Mouse (Mus musculus): ENCODE data around the gene Bin2. TPM values are rescaled to one million over a fixed set of nuclear protein-coding genes. Genes with fewer than 3 reads are reported as not detected.

The Bin2 gene
- polyA plus RNA-seq, 1 experiment, result 101 TPM

- no peak for DNase-seq (ENCODE audit: low read depth in 1 of 2, low spot score in 2 of 2)
- peaks cover 31% of the 10 kb centered on the region for H3K36me3 ChIP-seq (ENCODE audit: control insufficient read depth, insufficient read depth, low read length)
- no peaks in the 10 kb centered on the region for H3K27me3 ChIP-seq (ENCODE audit: control insufficient read depth, insufficient read depth, low read length)
Observed at GRCm38 (mm10) chr15:100660805-100661204, 8.5 kb downstream of the Bin2 start.

GRCm38 (mm10) chr15:100660306-100660705 lies 9.0 kb downstream of the Bin2 start:
- Histone ChIP-seq H3K27me3 (ENCODE audit: control insufficient read depth, insufficient read depth, low read length) (no peaks in the 10 kb centered on the region), H3K27ac (ENCODE audit: insufficient read depth, low read length) (no peak overlapping the region), H3K36me3 (ENCODE audit: control insufficient read depth, insufficient read depth, low read length) (peaks cover 31% of the 10 kb centered on the region), H3K4me3 (ENCODE audit: extremely low read depth, insufficient read depth, insufficient read length) (no peak overlapping the region), H3K4me1 (ENCODE audit: control insufficient read depth, insufficient read depth, insufficient read length) (peaks cover 14% of the 10 kb centered on the region; the same call in 1 of the 2 replicates)
- no peak for DNase-seq (ENCODE audit: low read depth in 1 of 2, low spot score in 2 of 2)
- 84% methylated on average over 9 of the region's 9 CpGs for WGBS
- TF ChIP-seq CTCF (IDR thresholded peaks at IDR 0.05; ENCODE audit: extremely low read depth, insufficient read depth, insufficient read length, insufficient replicate concordance) (no peak), POLR2A (IDR thresholded peaks at IDR 0.05; ENCODE audit: low read depth, low read length) (no peak)

More at GRCm38 (mm10) chr15:100660805-100661204, 8.5 kb downstream of the Bin2 start:
- H3K4me1 ChIP-seq (ENCODE audit: control insufficient read depth, insufficient read depth, insufficient read length), result peaks cover 17% of the 10 kb centered on the region; the same call in 1 of the 2 replicates
- TF ChIP-seq POLR2A (IDR thresholded peaks at IDR 0.05; ENCODE audit: low read depth, low read length) (no peak), CTCF (IDR thresholded peaks at IDR 0.05; ENCODE audit: extremely low read depth, insufficient read depth, insufficient read length, insufficient replicate concordance) (no peak)
- H3K27ac ChIP-seq (ENCODE audit: insufficient read depth, low read length), result no peak overlapping the region
- no peak overlapping the region for H3K4me3 ChIP-seq (ENCODE audit: extremely low read depth, insufficient read depth, insufficient read length)
- 90% methylated on average over 5 of the region's 5 CpGs for WGBS

- Histone ChIP-seq H3K4me3 (ENCODE audit: extremely low read depth, insufficient read depth, insufficient read length) (no peak overlapping the region), H3K27me3 (ENCODE audit: control insufficient read depth, insufficient read depth, low read length) (no peaks in the 10 kb centered on the region), H3K36me3 (ENCODE audit: control insufficient read depth, insufficient read depth, low read length) (peaks cover 46% of the 10 kb centered on the region), H3K27ac (ENCODE audit: insufficient read depth, low read length) (no peak overlapping the region), H3K4me1 (ENCODE audit: control insufficient read depth, insufficient read depth, insufficient read length) (no peaks in the 10 kb centered on the region)
- TF ChIP-seq POLR2A (IDR thresholded peaks at IDR 0.05; ENCODE audit: low read depth, low read length), result no peak
- TF ChIP-seq CTCF (IDR thresholded peaks at IDR 0.05; ENCODE audit: extremely low read depth, insufficient read depth, insufficient read length, insufficient replicate concordance), result no peak
- WGBS, result 90% methylated on average over 5 of the region's 5 CpGs
- no peak for DNase-seq (ENCODE audit: low read depth in 1 of 2, low spot score in 2 of 2)
Observed at GRCm38 (mm10) chr15:100655201-100655600, 14.2 kb downstream of the Bin2 start.

GRCm38 (mm10) chr15:100654271-100654670 lies 15.1 kb downstream of the Bin2 start:
- DNase-seq (ENCODE audit: low read depth in 1 of 2, low spot score in 2 of 2), result no peak
- no peaks in the 10 kb centered on the region for H3K27me3 ChIP-seq (ENCODE audit: control insufficient read depth, insufficient read depth, low read length)
- TF ChIP-seq CTCF (IDR thresholded peaks at IDR 0.05; ENCODE audit: extremely low read depth, insufficient read depth, insufficient read length, insufficient replicate concordance), result no peak
- TF ChIP-seq POLR2A (IDR thresholded peaks at IDR 0.05; ENCODE audit: low read depth, low read length), result no peak
- no peak overlapping the region for H3K27ac ChIP-seq (ENCODE audit: insufficient read depth, low read length)
- H3K36me3 ChIP-seq (ENCODE audit: control insufficient read depth, insufficient read depth, low read length), result peaks cover 46% of the 10 kb centered on the region
- WGBS, result 91% methylated on average over 1 of the region's 1 CpGs
- no peak overlapping the region for H3K4me3 ChIP-seq (ENCODE audit: extremely low read depth, insufficient read depth, insufficient read length)
- no peaks in the 10 kb centered on the region for H3K4me1 ChIP-seq (ENCODE audit: control insufficient read depth, insufficient read depth, insufficient read length)

GRCm38 (mm10) chr15:100651610-100652009 lies 17.7 kb downstream of the Bin2 start:
- H3K4me1 ChIP-seq (ENCODE audit: control insufficient read depth, insufficient read depth, insufficient read length), result no peaks in the 10 kb centered on the region
- 80% methylated on average over 9 of the region's 9 CpGs for WGBS
- H3K4me3 ChIP-seq (ENCODE audit: extremely low read depth, insufficient read depth, insufficient read length), result no peak overlapping the region
- no peak for DNase-seq (ENCODE audit: low read depth in 1 of 2, low spot score in 2 of 2)
- no peak overlapping the region for H3K27ac ChIP-seq (ENCODE audit: insufficient read depth, low read length)
- H3K27me3 ChIP-seq (ENCODE audit: control insufficient read depth, insufficient read depth, low read length), result no peaks in the 10 kb centered on the region
- peaks cover 43% of the 10 kb centered on the region for H3K36me3 ChIP-seq (ENCODE audit: control insufficient read depth, insufficient read depth, low read length)
- TF ChIP-seq CTCF (IDR thresholded peaks at IDR 0.05; ENCODE audit: extremely low read depth, insufficient read depth, insufficient read length, insufficient replicate concordance), result no peak
- TF ChIP-seq POLR2A (IDR thresholded peaks at IDR 0.05; ENCODE audit: low read depth, low read length), result no peak

GRCm38 (mm10) chr15:100650111-100650510 lies 19.2 kb downstream of the Bin2 start:
- no peak for TF ChIP-seq POLR2A (IDR thresholded peaks at IDR 0.05; ENCODE audit: low read depth, low read length)
- no peak for TF ChIP-seq CTCF (IDR thresholded peaks at IDR 0.05; ENCODE audit: extremely low read depth, insufficient read depth, insufficient read length, insufficient replicate concordance)
- H3K36me3 ChIP-seq (ENCODE audit: control insufficient read depth, insufficient read depth, low read length), result peaks cover 48% of the 10 kb centered on the region

GRCm38 (mm10) chr15:100646161-100646560 lies 23.2 kb downstream of the Bin2 start:
- no peak overlapping the region for H3K27ac ChIP-seq (ENCODE audit: insufficient read depth, low read length)
- no peak for DNase-seq (ENCODE audit: low read depth in 1 of 2, low spot score in 2 of 2)
- peaks cover 62% of the 10 kb centered on the region for H3K36me3 ChIP-seq (ENCODE audit: control insufficient read depth, insufficient read depth, low read length)
- TF ChIP-seq CTCF (IDR thresholded peaks at IDR 0.05; ENCODE audit: extremely low read depth, insufficient read depth, insufficient read length, insufficient replicate concordance), result no peak
- no peak for TF ChIP-seq POLR2A (IDR thresholded peaks at IDR 0.05; ENCODE audit: low read depth, low read length)
- 92% methylated on average over 6 of the region's 6 CpGs for WGBS
- H3K27me3 ChIP-seq (ENCODE audit: control insufficient read depth, insufficient read depth, low read length), result no peaks in the 10 kb centered on the region
- no peaks in the 10 kb centered on the region for H3K4me1 ChIP-seq (ENCODE audit: control insufficient read depth, insufficient read depth, insufficient read length)
- no peak overlapping the region for H3K4me3 ChIP-seq (ENCODE audit: extremely low read depth, insufficient read depth, insufficient read length)

More at GRCm38 (mm10) chr15:100650111-100650510, 19.2 kb downstream of the Bin2 start:
- WGBS, result 96% methylated on average over 10 of the region's 10 CpGs
- H3K4me3 ChIP-seq (ENCODE audit: extremely low read depth, insufficient read depth, insufficient read length), result no peak overlapping the region
- DNase-seq (ENCODE audit: low read depth in 1 of 2, low spot score in 2 of 2), result no peak
- H3K27me3 ChIP-seq (ENCODE audit: control insufficient read depth, insufficient read depth, low read length), result no peaks in the 10 kb centered on the region
- H3K27ac ChIP-seq (ENCODE audit: insufficient read depth, low read length), result no peak overlapping the region
- no peaks in the 10 kb centered on the region for H3K4me1 ChIP-seq (ENCODE audit: control insufficient read depth, insufficient read depth, insufficient read length)
